Mouse (Mus musculus): Measurements from ENCODE around the gene Atp8b3.

DNA sequence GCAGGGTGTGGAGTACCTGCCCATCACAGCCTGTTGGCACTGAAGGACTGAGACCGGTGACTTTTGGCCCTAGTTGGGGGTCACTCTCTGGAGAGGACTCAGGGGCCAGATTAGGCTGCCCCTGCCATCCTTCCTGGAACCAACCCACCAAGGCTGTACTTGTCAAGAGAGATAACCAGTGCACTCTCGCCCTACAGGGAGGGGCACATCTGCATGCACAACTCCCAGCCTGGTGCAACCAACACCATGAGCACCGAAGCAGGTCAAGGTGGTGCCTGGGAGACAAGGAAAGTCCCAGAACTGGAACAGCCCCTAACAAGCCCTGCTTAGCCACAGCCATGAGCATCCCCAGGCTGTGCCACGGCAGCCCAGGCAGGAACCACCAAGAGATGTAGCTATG lies 8.0 kb upstream of the Atp8b3 start:
- no peak for TF ChIP-seq POLR2A (IDR thresholded peaks at IDR 0.05; ENCODE audit: control insufficient read depth, extremely low read depth, insufficient read depth, low read length, poor library complexity)
- TF ChIP-seq CTCF (IDR thresholded peaks at IDR 0.05; ENCODE audit: borderline replicate concordance, control insufficient read depth, extremely low read depth, insufficient read depth, low read length, poor library complexity): no peak
